Mouse (Mus musculus) neural tube, postnatal 0 days (tissue): ENCODE results near the gene Gm13762. TPM values are rescaled to one million over a fixed set of nuclear protein-coding genes. Genes with fewer than 3 reads are reported as not detected.

ENCODE experiments used
- polyA plus RNA-seq: library from polyadenylated mRNA; unstranded; fragments of >200 nt; fragmentation: Nextera tagmentation; extraction: Ambion mirVana; gene quantifications from 2 replicates; pipeline ENCODE4 v1.2.1, GENCODE M21; 2015

Gm13762 gene
- polyA plus RNA-seq, result not detected in 2 replicates

DNA sequence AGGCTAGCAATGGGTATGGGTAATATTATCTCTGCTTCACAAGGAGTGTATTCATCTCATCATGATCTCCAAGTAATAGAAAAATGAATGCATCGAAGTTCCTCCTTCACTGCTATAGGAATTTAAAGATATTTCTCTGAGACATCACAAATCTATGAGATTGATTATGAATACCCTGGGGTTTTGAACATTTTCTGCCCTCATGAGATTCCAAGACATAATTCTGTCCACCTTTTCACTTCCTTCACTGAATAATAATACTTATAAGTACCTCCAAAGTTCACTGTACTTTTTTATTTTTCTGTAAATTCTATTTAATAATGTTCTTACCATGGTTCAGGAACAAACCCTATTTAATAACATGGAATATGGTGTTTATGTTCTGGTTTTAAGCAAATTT lies at the start of gene Gm13762:
Gm13762 (minus strand) TSS at position 101 of the 400 bp plus-strand sequence.

DNA sequence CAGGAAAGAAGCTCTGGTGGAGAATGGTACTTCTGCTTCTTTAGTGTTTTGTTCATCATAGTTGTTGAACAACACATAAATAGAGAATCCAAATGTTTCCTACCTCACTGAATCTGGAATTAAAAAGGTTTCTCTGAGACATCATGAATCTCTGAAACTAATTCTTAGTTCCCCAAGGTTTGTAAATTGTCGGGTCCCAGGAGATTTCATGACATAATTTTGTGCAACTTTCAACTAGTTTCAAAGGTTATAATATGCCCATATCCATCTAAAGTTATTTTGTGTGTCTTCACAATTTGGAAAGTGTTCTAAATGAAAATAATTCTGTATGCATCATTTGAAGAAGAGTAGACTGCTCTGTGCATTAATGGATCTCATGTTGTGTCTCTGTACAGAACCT lies 38.2 kb upstream of the Gm13762 start, which contains the start of gene Olfr1216:
Olfr1216 (minus strand) TSS at position 101 of the 400 bp plus-strand sequence.

DNA sequence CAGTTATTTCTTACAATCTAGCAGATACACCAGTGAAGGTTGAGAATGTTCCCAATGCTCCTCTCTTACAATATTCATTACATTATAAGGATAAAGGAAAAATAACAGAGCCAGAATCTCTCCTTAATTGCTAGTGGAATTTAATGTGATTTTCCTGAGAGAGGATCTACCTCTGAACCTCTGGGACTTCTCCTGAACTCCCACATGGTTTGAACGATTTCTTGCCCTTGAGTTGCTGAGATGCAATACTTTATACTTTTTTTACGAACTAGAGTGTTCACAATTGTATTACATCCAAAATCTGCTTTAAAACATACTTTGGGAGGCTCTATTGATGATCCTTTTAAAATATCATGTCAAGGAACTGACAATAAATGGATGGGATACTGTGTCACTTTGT lies 26.8 kb upstream of the Gm13762 start, which contains the start of gene Olfr1215:
Olfr1215 (minus strand) TSS at position 101 of the 400 bp plus-strand sequence.

DNA sequence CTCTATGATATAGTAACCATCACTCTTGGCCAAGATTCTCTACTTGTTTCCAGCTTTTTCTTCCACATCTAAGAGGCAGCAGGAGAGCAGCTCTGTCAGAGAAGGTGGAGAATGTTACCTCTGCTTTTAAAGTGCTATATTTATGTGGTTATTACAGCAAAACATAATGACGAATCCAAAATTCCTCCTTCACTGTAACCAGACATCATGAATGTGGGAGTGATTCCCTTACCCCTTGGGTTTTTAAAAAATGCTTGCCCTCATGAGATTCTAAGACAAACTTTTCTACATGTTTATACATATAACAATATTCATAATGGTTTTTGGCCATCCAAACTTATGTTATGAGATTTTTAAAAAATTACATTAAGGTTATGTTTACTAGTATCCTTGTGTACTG lies 12.5 kb upstream of the Gm13762 start, which contains the start of gene Olfr1214:
Olfr1214 (minus strand) TSS at position 101 of the 400 bp plus-strand sequence.

DNA sequence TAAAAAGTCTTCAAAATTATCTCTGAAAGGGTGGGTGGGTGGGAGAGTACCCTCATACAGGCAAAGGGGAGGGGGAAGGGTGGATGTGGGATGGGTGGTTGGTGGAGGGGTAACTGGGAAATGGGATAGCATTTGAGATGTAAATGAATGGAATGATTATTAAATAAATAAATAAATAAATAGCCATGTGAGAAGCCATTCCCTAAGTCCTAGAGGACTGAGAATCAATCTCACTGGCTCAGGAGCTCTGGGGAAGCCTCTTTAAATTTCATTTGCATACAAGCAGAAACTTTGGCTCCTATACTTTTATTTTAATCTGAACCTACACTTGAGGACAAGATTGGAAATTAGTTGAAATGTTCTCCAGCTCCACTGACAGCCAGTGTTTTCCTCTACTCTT lies 26.4 kb downstream of the Gm13762 start, which contains the start of gene Olfr1212:
Olfr1212 (plus strand) TSS at position 301 of the 400 bp plus-strand sequence.

DNA sequence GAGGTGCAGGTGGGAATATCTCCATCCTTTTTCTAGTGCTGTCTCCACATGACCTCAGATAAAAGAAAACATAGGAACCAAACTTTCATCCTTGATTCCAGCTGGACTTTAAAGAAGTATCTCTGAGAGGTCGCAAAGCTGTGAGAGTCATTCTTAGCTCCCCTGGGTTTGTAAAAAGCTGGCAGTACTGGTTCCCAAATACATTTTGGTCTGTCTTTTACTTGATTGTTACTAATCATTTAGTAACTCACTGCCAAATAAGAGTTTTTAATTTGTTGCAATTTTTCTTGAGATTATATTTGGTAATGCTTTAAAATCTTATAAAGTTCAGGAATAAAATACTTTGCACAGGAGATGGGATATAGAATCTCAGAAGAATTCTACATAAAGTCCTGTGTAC lies 42.1 kb downstream of the Gm13762 start, which contains the start of gene Olfr1211:
Olfr1211 (minus strand) TSS at position 101 of the 400 bp plus-strand sequence.

Other genes with a start within 250 kb of the Gm13762 start
- not detected in 2 replicates for gene Olfr1197, start 247.9 kb downstream of the Gm13762 start, polyA plus RNA-seq
- not detected in 2 replicates for gene Olfr1198, start 228.9 kb downstream of the Gm13762 start, polyA plus RNA-seq
- gene Olfr1199, start 219.8 kb downstream of the Gm13762 start, polyA plus RNA-seq, result not detected in 2 replicates
- gene Olfr1200, start 209.8 kb downstream of the Gm13762 start, polyA plus RNA-seq, result not detected in 2 replicates
- not detected in 2 replicates for gene Olfr1201, start 187.2 kb downstream of the Gm13762 start, polyA plus RNA-seq
- not detected in 2 replicates for gene Olfr1202, start 165.8 kb downstream of the Gm13762 start, polyA plus RNA-seq
- not detected in 2 replicates for gene Olfr1205, start 150.5 kb downstream of the Gm13762 start, polyA plus RNA-seq
- not detected in 2 replicates for gene Olfr1204, start 131.0 kb downstream of the Gm13762 start, polyA plus RNA-seq
- gene Olfr1206, start 117.0 kb downstream of the Gm13762 start, polyA plus RNA-seq, result not detected in 2 replicates
- not detected in 2 replicates for gene Olfr1208, start 78.0 kb downstream of the Gm13762 start, polyA plus RNA-seq
- not detected in 2 replicates for gene Olfr1209, start 65.1 kb downstream of the Gm13762 start, polyA plus RNA-seq
- gene Olfr1211, start 42.2 kb downstream of the Gm13762 start, polyA plus RNA-seq, result not detected in 2 replicates
- not detected in 2 replicates for gene Olfr1212, start 26.3 kb downstream of the Gm13762 start, polyA plus RNA-seq
- gene Olfr1214, start 12.4 kb upstream of the Gm13762 start, polyA plus RNA-seq, result not detected in 2 replicates
- not detected in 2 replicates for gene Olfr1215, start 26.7 kb upstream of the Gm13762 start, polyA plus RNA-seq
- not detected in 2 replicates for gene Olfr1216, start 38.1 kb upstream of the Gm13762 start, polyA plus RNA-seq
- not detected in 2 replicates for gene Olfr1217, start 51.8 kb upstream of the Gm13762 start, polyA plus RNA-seq
- not detected in 2 replicates for gene Olfr1218, start 80.9 kb upstream of the Gm13762 start, polyA plus RNA-seq
- gene Olfr1219, start 103.2 kb upstream of the Gm13762 start, polyA plus RNA-seq, result not detected in 2 replicates
- not detected in 2 replicates for gene Olfr1220, start 126.6 kb upstream of the Gm13762 start, polyA plus RNA-seq
- gene Olfr1221, start 137.0 kb upstream of the Gm13762 start, polyA plus RNA-seq, result not detected in 2 replicates
- not detected in 2 replicates for gene Olfr1222, start 152.8 kb upstream of the Gm13762 start, polyA plus RNA-seq
- gene Olfr1223, start 171.3 kb upstream of the Gm13762 start, polyA plus RNA-seq, result not detected in 2 replicates
- not detected in 2 replicates for gene Olfr1224-ps1, start 183.8 kb upstream of the Gm13762 start, polyA plus RNA-seq
- gene Olfr1225, start 194.4 kb upstream of the Gm13762 start, polyA plus RNA-seq, result not detected in 2 replicates
- gene Olfr1226, start 219.8 kb upstream of the Gm13762 start, polyA plus RNA-seq, result not detected in 2 replicates